Mouse (Mus musculus) MEL (cell line): ENCODE measurements at regions not wholly inside any gene's neighbourhood (a gene's known extent, or its start where the extent isn't known, plus 50 kb on each side); places are given as distances from the start of the nearest gene placed in this dataset.

Source experiments
- CTCF ChIP-seq, 3 experiments: IDR thresholded peaks in 2 of 3; conservative IDR thresholded peaks in 1 of 3; 2 replicates each; pipeline ENCODE4 v1.5.1; 2011 to 2012; ENCODE audit warnings: low read length in 3 of 3, low read depth in 2 of 3, mild to moderate bottlenecking in 2 of 3, improper control_type of control experiment in 1 of 3, inconsistent platforms in 1 of 3, mixed read lengths in 1 of 3, moderate library complexity in 1 of 3; ENCODE audit not compliant: control insufficient read depth in 1 of 3, insufficient read depth in 1 of 3, poor library complexity in 1 of 3, severe bottlenecking in 1 of 3
- E2F4 ChIP-seq: IDR thresholded peaks from 2 replicates; pipeline ENCODE4 v1.6.1; 2011; ENCODE audit warnings: low read depth, low read length, improper control_type of control experiment, borderline replicate concordance
- POLR2A ChIP-seq, 2 experiments: IDR thresholded peaks; 2 replicates each; pipeline ENCODE4 v1.6.1; 2011 to 2012; ENCODE audit warnings: low read length in 2 of 2, mild to moderate bottlenecking in 2 of 2, control low read depth in 1 of 2, improper control_type of control experiment in 1 of 2, low read depth in 1 of 2, moderate library complexity in 1 of 2; ENCODE audit not compliant: control insufficient read depth in 1 of 2, insufficient read depth in 1 of 2, poor library complexity in 1 of 2
- SIN3A ChIP-seq: IDR thresholded peaks from 2 replicates; pipeline ENCODE4 v1.6.1; 2012; ENCODE audit warnings: low read length, improper control_type of control experiment, inconsistent platforms
- USF2 ChIP-seq, 2 experiments: IDR thresholded peaks; 2 replicates each; pipeline ENCODE4 v1.6.1; 2011 to 2012; ENCODE audit warnings: improper control_type of control experiment in 2 of 2, low read length in 2 of 2, borderline replicate concordance in 1 of 2, inconsistent platforms in 1 of 2, low read depth in 1 of 2, mild to moderate bottlenecking in 1 of 2; ENCODE audit not compliant: insufficient read depth in 1 of 2
- ZMIZ1 ChIP-seq: IDR thresholded peaks from 2 replicates; pipeline ENCODE4 v1.6.1; 2012; ENCODE audit warnings: low read depth, mild to moderate bottlenecking, inconsistent platforms, low read length, improper control_type of control experiment, moderate library complexity

GRCm38 (mm10) chr14:97511318-97511717 lies 658.2 kb downstream of the Dach1 start:
- no peak for TF ChIP-seq E2F4
- no peak for TF ChIP-seq ZMIZ1
- no peak for TF ChIP-seq POLR2A (IDR thresholded peaks at IDR 0.05; ENCODE audit: control insufficient read depth in 1 of 2, insufficient read depth in 1 of 2, low read depth in 1 of 2, low read length in 2 of 2, poor library complexity in 1 of 2)
- TF ChIP-seq USF2 (IDR thresholded peaks at IDR 0.05; ENCODE audit: borderline replicate concordance in 1 of 2, insufficient read depth in 1 of 2, low read depth in 1 of 2, low read length in 2 of 2): no peak
- no peak for TF ChIP-seq SIN3A
- TF ChIP-seq CTCF (IDR thresholded peaks at IDR 0.05 in 2 of 3, conservative IDR thresholded peaks at IDR 0.05 in 1 of 3; ENCODE audit: control insufficient read depth in 1 of 3, insufficient read depth in 1 of 3, low read depth in 2 of 3, low read length in 3 of 3, poor library complexity in 1 of 3, severe bottlenecking in 1 of 3): no peak
